Mouse (Mus musculus) limb, embryonic 11.5 days (tissue): ENCODE measurements around the gene Lhpp. TPM values are rescaled to one million over a fixed set of nuclear protein-coding genes. Genes with fewer than 3 reads are reported as not detected.

ENCODE experiments used
- ATAC-seq: fragments of 200-750 bp; cut with Nextera tagmentation; 2 replicates; pipeline ENCODE4 v1.8.0; 2017; ENCODE audit warnings: low read depth; ENCODE audit not compliant: insufficient number of reproducible peaks, low FRiP score, low TSS enrichment
- DNase-seq: peaks from one replicate; pipeline ENCODE4 v3.0.0-alpha.2; 2015; ENCODE audit warnings: low spot score
- H3K27ac ChIP-seq: fragments of 300-500 bp; sonication (generic); replicated peaks from 2 replicates; pipeline ENCODE4 v1.5.1; 2014; ENCODE audit warnings: low read depth, mild to moderate bottlenecking, low read length
- H3K27me3 ChIP-seq: fragments of 300-500 bp; sonication (generic); 2 replicates; pipeline ENCODE4 v1.6.1; 2014; ENCODE audit warnings: mild to moderate bottlenecking, low read length, mixed read lengths; ENCODE audit not compliant: control insufficient read depth, insufficient read depth
- H3K36me3 ChIP-seq: fragments of 300-500 bp; sonication (generic); 2 replicates; pipeline ENCODE4 v1.6.1; 2014; ENCODE audit warnings: mild to moderate bottlenecking, low read length, moderate library complexity, mixed read lengths; ENCODE audit not compliant: control insufficient read depth, insufficient read depth
- H3K4me1 ChIP-seq: fragments of 300-500 bp; sonication (generic); 2 replicates; pipeline ENCODE4 v1.6.1; 2014; ENCODE audit warnings: low read length, mixed read lengths; ENCODE audit not compliant: control insufficient read depth, insufficient read depth
- H3K4me2 ChIP-seq: fragments of 300-500 bp; sonication (generic); 2 replicates; pipeline ENCODE4 v1.6.1; 2014; ENCODE audit warnings: low read depth, mild to moderate bottlenecking, moderate library complexity; ENCODE audit not compliant: severe bottlenecking
- H3K4me3 ChIP-seq: fragments of 300-500 bp; sonication (generic); 2 replicates; pipeline ENCODE4 v1.5.1; 2014; ENCODE audit warnings: low read depth, low read length
- H3K9ac ChIP-seq: fragments of 300-500 bp; sonication (generic); 2 replicates; pipeline ENCODE4 v1.6.1; 2014; ENCODE audit warnings: mild to moderate bottlenecking, low read length
- H3K9me3 ChIP-seq: fragments of 300-500 bp; sonication (generic); 2 replicates; pipeline ENCODE4 v1.6.1; 2016; ENCODE audit warnings: low read length; ENCODE audit not compliant: control insufficient read depth
- WGBS: fragments of 180-500 bp; shearing (Covaris S2); extraction: QIAGEN DNeasy Blood & Tissue Kit; methylation state at CpG from one replicate; pipeline ENCODE4 v1.1.7; 2014; 5-methylcytosine and 5-hydroxymethylcytosine counted together
- polyA plus RNA-seq: library from polyadenylated mRNA; unstranded; fragments of >200 nt; fragmentation: Nextera tagmentation; extraction: Ambion mirVana; gene quantifications from 2 replicates; pipeline ENCODE4 v1.2.1, GENCODE M21; 2014

The Lhpp gene
- polyA plus RNA-seq, 1 experiment from 2014 or later: 20.6 TPM

- H3K4me1 ChIP-seq: peaks cover 5% of the 10 kb centered on the region; the same call in 1 of the 2 replicates
- DNase-seq (no peak), ATAC-seq (no peak)
- H3K36me3 ChIP-seq: no peaks in the 10 kb centered on the region
- H3K9me3 ChIP-seq: no peaks in the 10 kb centered on the region
- no peak overlapping the region for H3K27ac ChIP-seq
- 89% methylated on average over 4 of the region's 4 CpGs for WGBS
- H3K4me3 ChIP-seq: no peak overlapping the region
- no peak overlapping the region for H3K4me2 ChIP-seq
- no peak overlapping the region for H3K9ac ChIP-seq
- H3K27me3 ChIP-seq: peaks cover 30% of the 10 kb centered on the region
Measured at GRCm38 (mm10) chr7:132604720-132605119, 5.7 kb upstream of the Lhpp start.

GRCm38 (mm10) chr7:132605689-132606088 lies 4.7 kb upstream of the Lhpp start:
- Histone ChIP-seq H3K36me3 (no peaks in the 10 kb centered on the region), H3K9me3 (no peaks in the 10 kb centered on the region), H3K27ac (no peak overlapping the region), H3K4me1 (no peaks in the 10 kb centered on the region), H3K27me3 (peaks cover 20% of the 10 kb centered on the region), H3K4me2 (no peak overlapping the region), H3K4me3 (no peak overlapping the region), H3K9ac (no peak overlapping the region)
- WGBS: 65% methylated on average over 5 of the region's 5 CpGs
- ATAC-seq: no peak
- no peak for DNase-seq

- no peaks in the 10 kb centered on the region for H3K9me3 ChIP-seq
- 90% methylated on average over 4 of the region's 4 CpGs for WGBS
- no peaks in the 10 kb centered on the region for H3K27me3 ChIP-seq
- H3K9ac ChIP-seq: no peak overlapping the region
- H3K27ac ChIP-seq: no peak overlapping the region
- no peak for ATAC-seq
- no peak overlapping the region for H3K4me3 ChIP-seq
- no peaks in the 10 kb centered on the region for H3K4me1 ChIP-seq
- no peaks in the 10 kb centered on the region for H3K36me3 ChIP-seq
- no peak for DNase-seq
- no peak overlapping the region for H3K4me2 ChIP-seq
Measured at GRCm38 (mm10) chr7:132608316-132609020, 2.0 kb upstream of the Lhpp start.

DNA sequence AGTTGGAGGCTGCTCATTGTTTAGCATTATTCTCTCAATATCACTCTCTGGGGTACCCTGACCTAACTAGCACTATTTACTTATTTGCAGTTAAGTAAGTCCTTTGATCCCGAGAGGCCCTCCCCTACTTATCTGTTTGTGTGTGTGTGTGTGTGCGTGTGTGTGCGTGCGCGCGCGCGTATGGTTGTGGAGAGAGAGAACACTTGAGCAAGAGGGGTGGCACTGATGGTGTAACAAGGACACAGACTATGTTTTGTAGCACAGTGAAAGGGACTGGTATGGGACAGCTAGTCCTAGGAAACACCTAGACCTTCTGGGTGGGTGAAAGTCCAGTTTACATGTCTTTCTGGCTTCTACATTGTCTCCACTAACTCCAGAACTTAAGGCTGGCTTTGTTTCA lies 1.1 kb downstream of the Lhpp start:
- no peak overlapping the region for H3K4me2 ChIP-seq
- 97% methylated on average over 8 of the region's 8 CpGs for WGBS
- H3K27ac ChIP-seq: no peak overlapping the region
- DNase-seq (no peak), ATAC-seq (no peak)
- no peaks in the 10 kb centered on the region for H3K9me3 ChIP-seq
- H3K4me1 ChIP-seq: peaks cover 15% of the 10 kb centered on the region
- H3K36me3 ChIP-seq: no peaks in the 10 kb centered on the region
- no peak overlapping the region for H3K4me3 ChIP-seq
- no peaks in the 10 kb centered on the region for H3K27me3 ChIP-seq
- no peak overlapping the region for H3K9ac ChIP-seq

- ATAC-seq (no peak), DNase-seq (no peak)
- Histone ChIP-seq H3K4me2 (no peak overlapping the region), H3K4me1 (peaks cover 17% of the 10 kb centered on the region), H3K9me3 (no peaks in the 10 kb centered on the region), H3K27me3 (no peaks in the 10 kb centered on the region), H3K9ac (no peak overlapping the region; the same call in 1 of the 2 replicates), H3K4me3 (no peak overlapping the region), H3K36me3 (no peaks in the 10 kb centered on the region), H3K27ac (no peak overlapping the region)
- 4% methylated on average over 3 of the region's 3 CpGs for WGBS
Measured at GRCm38 (mm10) chr7:132615346-132615745, 4.9 kb downstream of the Lhpp start.

DNA sequence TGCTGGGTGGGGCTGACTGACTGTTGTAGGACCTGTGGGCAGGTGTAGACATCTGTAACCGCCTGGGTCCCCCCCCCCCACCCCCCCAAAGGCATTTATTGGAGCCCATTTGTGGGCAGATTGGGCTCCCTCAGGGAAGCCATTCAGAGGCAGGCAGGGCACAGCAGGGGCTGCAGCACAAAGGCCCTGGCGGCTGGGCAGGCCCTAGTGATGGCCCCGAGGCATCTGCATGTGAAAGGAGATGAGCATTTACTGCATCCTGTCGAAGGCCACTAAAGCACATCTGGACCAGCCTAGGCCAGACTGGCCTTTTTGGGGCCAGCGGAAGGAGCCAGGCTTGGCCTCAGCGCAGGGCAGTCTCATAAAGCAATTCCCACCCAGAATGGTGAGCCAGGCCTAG lies 6.0 kb downstream of the Lhpp start:
- WGBS: 16% methylated on average over 6 of the region's 6 CpGs
- peaks cover 17% of the 10 kb centered on the region for H3K4me1 ChIP-seq
- DNase-seq (no peak), ATAC-seq (no peak)
- H3K4me3 ChIP-seq: no peak overlapping the region
- H3K9me3 ChIP-seq: no peaks in the 10 kb centered on the region
- H3K9ac ChIP-seq: no peak overlapping the region
- no peaks in the 10 kb centered on the region for H3K36me3 ChIP-seq
- H3K27ac ChIP-seq: no peak overlapping the region
- no peaks in the 10 kb centered on the region for H3K27me3 ChIP-seq
- no peak overlapping the region for H3K4me2 ChIP-seq

DNA sequence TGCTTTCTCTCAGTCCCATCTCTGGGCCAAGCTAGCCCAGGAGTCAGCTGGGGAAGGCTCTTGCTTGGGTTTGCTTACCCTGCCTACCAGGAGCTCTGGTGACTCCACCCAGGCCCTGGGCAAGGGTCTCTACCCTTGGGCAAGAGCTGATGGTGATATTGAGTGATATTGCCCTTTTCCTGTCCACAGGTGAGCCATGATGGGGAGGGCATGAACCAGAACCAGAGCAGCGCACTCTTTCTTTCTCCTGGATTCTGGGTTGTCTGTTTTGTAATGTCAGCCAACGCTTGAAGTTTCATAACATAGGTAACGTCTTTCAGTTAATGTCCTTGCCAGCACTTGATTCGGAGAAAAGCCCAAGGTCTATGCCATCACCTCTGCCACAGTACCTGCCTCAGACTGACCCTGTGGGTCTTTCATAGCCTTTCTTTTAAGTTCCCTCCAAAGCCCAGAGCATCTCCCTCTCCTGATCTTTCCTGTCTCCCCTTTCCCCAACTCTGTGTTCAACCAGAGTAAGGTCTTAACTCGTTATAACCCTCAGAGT lies 6.7 kb downstream of the Lhpp start:
- no peak for ATAC-seq
- Histone ChIP-seq H3K36me3 (no peaks in the 10 kb centered on the region), H3K4me3 (no peak overlapping the region), H3K4me1 (peaks cover 17% of the 10 kb centered on the region), H3K4me2 (no peak overlapping the region), H3K27me3 (no peaks in the 10 kb centered on the region), H3K9me3 (no peaks in the 10 kb centered on the region), H3K27ac (no peak overlapping the region), H3K9ac (no peak overlapping the region)
- 85% methylated on average over 5 of the region's 5 CpGs for WGBS
- DNase-seq: no peak

GRCm38 (mm10) chr7:132619549-132619948 lies 9.1 kb downstream of the Lhpp start:
- 90% methylated on average over 8 of the region's 8 CpGs for WGBS

More at GRCm38 (mm10) chr7:132619549-132619948, 9.1 kb downstream of the Lhpp start:
- Histone ChIP-seq H3K4me2 (no peak overlapping the region), H3K4me3 (no peak overlapping the region), H3K9me3 (no peaks in the 10 kb centered on the region), H3K36me3 (no peaks in the 10 kb centered on the region), H3K27me3 (no peaks in the 10 kb centered on the region), H3K27ac (no peak overlapping the region), H3K4me1 (peaks cover 17% of the 10 kb centered on the region), H3K9ac (no peak overlapping the region)
- DNase-seq (no peak), ATAC-seq (no peak)
